Mouse (Mus musculus) megakaryocyte, embryonic 14.5 days (primary cell): ENCODE data around the gene Zfp113. TPM values are rescaled to one million over a fixed set of nuclear protein-coding genes. Genes with fewer than 3 reads are reported as not detected.
"Not testable (repeated sequence)": the region's sequence is repeated elsewhere in the genome, so short reads cannot be mapped to it uniquely, and the experiment has no call there.

ENCODE experiments used
- H3K27me3 ChIP-seq: replicated peaks from 2 replicates; pipeline ENCODE3; 2012; ENCODE audit warnings: inconsistent platforms
- H3K36me3 ChIP-seq: replicated peaks from 2 replicates; pipeline ENCODE3; 2012; ENCODE audit warnings: low read length, inconsistent platforms, mixed read lengths
- H3K4me1 ChIP-seq: 2 replicates; pipeline ENCODE4 v1.6.1; 2012; ENCODE audit warnings: inconsistent platforms
- H3K4me3 ChIP-seq: replicated peaks from 2 replicates; pipeline ENCODE3; 2012; ENCODE audit warnings: moderate library complexity, mild to moderate bottlenecking, inconsistent platforms
- H3K9me3 ChIP-seq: 2 replicates; pipeline ENCODE4 v1.6.1; 2012; ENCODE audit warnings: inconsistent platforms
- FLI1 ChIP-seq: IDR thresholded peaks from 2 replicates; pipeline ENCODE4 v1.6.1; 2012; ENCODE audit warnings: low read length, inconsistent platforms, mixed read lengths
- GATA1 ChIP-seq: IDR thresholded peaks from 3 replicates; pipeline ENCODE4 v1.6.1; 2012; ENCODE audit warnings: mixed read lengths, low read length, inconsistent platforms, borderline replicate concordance
- polyA plus RNA-seq: library from polyadenylated mRNA; stranded (reverse); fragments of >175 nt; gene quantifications from 2 replicates; pipeline ENCODE4 v1.2.3, GENCODE M21; 2012; ENCODE audit warnings: low replicate concordance; ENCODE audit not compliant: insufficient read depth

The Zfp113 gene
- polyA plus RNA-seq, 1 experiment: 0.13 TPM

- Histone ChIP-seq H3K9me3 (no peaks in the 10 kb centered on the region), H3K4me3 (no peak overlapping the region), H3K27me3 (no peaks in the 10 kb centered on the region), H3K36me3 (peaks cover 21% of the 10 kb centered on the region), H3K4me1 (peaks cover 23% of the 10 kb centered on the region)
- TF ChIP-seq GATA1 (no peak), FLI1 (no peak)
These were observed 17.5 kb downstream of the Zfp113 start for GRCm38 (mm10) chr5:138137935-138138549.

- H3K27me3 ChIP-seq: no peaks in the 10 kb centered on the region
- peaks cover 28% of the 10 kb centered on the region for H3K36me3 ChIP-seq
- peaks cover 23% of the 10 kb centered on the region for H3K4me1 ChIP-seq
- TF ChIP-seq FLI1 (no peak), GATA1 (no peak)
- no peak overlapping the region for H3K4me3 ChIP-seq
- no peaks in the 10 kb centered on the region for H3K9me3 ChIP-seq
These were observed 18.3 kb downstream of the Zfp113 start for GRCm38 (mm10) chr5:138137257-138137656.

- H3K36me3 ChIP-seq: peaks cover 61% of the 10 kb centered on the region
- no peaks in the 10 kb centered on the region for H3K9me3 ChIP-seq
- TF ChIP-seq FLI1: no peak
- TF ChIP-seq GATA1: no peak
- no peaks in the 10 kb centered on the region for H3K27me3 ChIP-seq
- no peak overlapping the region for H3K4me3 ChIP-seq
- H3K4me1 ChIP-seq: peaks cover 8% of the 10 kb centered on the region
These were observed 23.0 kb downstream of the Zfp113 start for GRCm38 (mm10) chr5:138132425-138133064.

GRCm38 (mm10) chr5:138118041-138118440, 37.5 kb downstream of the Zfp113 start:
- Histone ChIP-seq H3K9me3 (no peaks in the 10 kb centered on the region), H3K27me3 (no peaks in the 10 kb centered on the region), H3K36me3 (peaks cover 7% of the 10 kb centered on the region), H3K4me3 (peak overlapping the region; percentile 93), H3K4me1 (peaks cover 27% of the 10 kb centered on the region)
- no peak for TF ChIP-seq GATA1
- TF ChIP-seq FLI1: no peak

GRCm38 (mm10) chr5:138117199-138118015, 38.1 kb downstream of the Zfp113 start:
- peaks cover 5% of the 10 kb centered on the region for H3K36me3 ChIP-seq
- no peak for TF ChIP-seq GATA1
- no peak for TF ChIP-seq FLI1
- H3K27me3 ChIP-seq: no peaks in the 10 kb centered on the region
- H3K9me3 ChIP-seq: no peaks in the 10 kb centered on the region
- peaks cover 27% of the 10 kb centered on the region for H3K4me1 ChIP-seq
- H3K4me3 ChIP-seq: peak overlapping the region; percentile 93

- Histone ChIP-seq H3K9me3 (no peaks in the 10 kb centered on the region), H3K27me3 (no peaks in the 10 kb centered on the region), H3K4me3 (peak within 1 kb of the TSS; percentile 93), H3K4me1 (peaks cover 27% of the 10 kb centered on the region), H3K36me3 (peaks cover 5% of the 10 kb centered on the region)
- TF ChIP-seq FLI1 (0 out of 2 replicates have a peak, but pooled peaks have one; percentile 22), GATA1 (no peak)
These were observed 39.0 kb downstream of the Zfp113 start, which contains the start of gene Zscan21 for GRCm38 (mm10) chr5:138116255-138117198. Zscan21 (plus strand) TSS chr5:138116903.

- H3K4me3 ChIP-seq, H3K36me3 ChIP-seq, H3K27me3 ChIP-seq, H3K9me3 ChIP-seq: not testable (repeated sequence)
- peaks cover 10% of the 10 kb centered on the region; the same call in 1 of the 2 replicates for H3K4me1 ChIP-seq
These were observed 45.6 kb downstream of the Zfp113 start for GRCm38 (mm10) chr5:138109847-138110396.

- H3K9me3 ChIP-seq: no peaks in the 10 kb centered on the region
- no peaks in the 10 kb centered on the region for H3K27me3 ChIP-seq
- no peak overlapping the region for H3K4me3 ChIP-seq
- no peak for TF ChIP-seq GATA1
- peaks cover 32% of the 10 kb centered on the region for H3K36me3 ChIP-seq
- peaks cover 3% of the 10 kb centered on the region; the same call in 1 of the 2 replicates for H3K4me1 ChIP-seq
These were observed 48.4 kb downstream of the Zfp113 start for GRCm38 (mm10) chr5:138107130-138107529.

GRCm38 (mm10) chr5:138104976-138105375, 50.6 kb downstream of the Zfp113 start:
- H3K9me3 ChIP-seq: no peaks in the 10 kb centered on the region
- peaks cover 3% of the 10 kb centered on the region; the same call in 1 of the 2 replicates for H3K4me1 ChIP-seq
- H3K36me3 ChIP-seq: peaks cover 54% of the 10 kb centered on the region
- no peaks in the 10 kb centered on the region for H3K27me3 ChIP-seq
- TF ChIP-seq FLI1 (no peak), GATA1 (no peak)
- H3K4me3 ChIP-seq: no peak overlapping the region
